Mouse (Mus musculus) fat pad, adult 2 months (tissue): ENCODE measurements at regions not wholly inside any gene's neighbourhood (a gene's known extent, or its start where the extent isn't known, plus 50 kb on each side); places are given as distances from the start of the nearest gene placed in this dataset.

Experiments
- DNase-seq: peaks from one replicate; pipeline ENCODE4 v3.0.0-alpha.2; 2011; ENCODE audit warnings: low read depth, low spot score; ENCODE audit errors: extremely low read depth

GRCm38 (mm10) chr4:26016071-26016470 is 216.0 kb upstream of the Fut9 start:
- DNase-seq: no peak

DNA sequence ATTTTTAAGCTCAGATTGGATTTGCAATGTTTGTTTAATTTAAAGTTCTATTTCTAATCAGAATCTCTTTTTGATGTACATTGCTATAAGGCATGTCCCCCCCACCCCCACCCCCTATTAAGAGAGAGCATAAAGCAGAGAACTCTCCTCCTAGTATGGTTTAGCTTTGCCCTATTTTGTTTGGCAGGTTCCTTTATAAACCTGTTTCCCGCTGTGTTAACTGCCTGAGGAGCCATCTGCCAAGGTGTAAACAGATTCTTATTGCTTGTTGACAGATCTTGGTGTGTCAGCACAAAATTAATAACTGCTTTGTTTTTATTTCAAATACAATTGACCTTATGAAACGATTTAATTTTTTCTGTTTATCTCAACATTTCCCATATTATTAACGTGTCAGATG is 200.3 kb upstream of the Fut9 start:
- no peak for DNase-seq

- DNase-seq: no peak
These were observed 198.5 kb upstream of the Fut9 start for GRCm38 (mm10) chr4:25998561-25998960.

DNA sequence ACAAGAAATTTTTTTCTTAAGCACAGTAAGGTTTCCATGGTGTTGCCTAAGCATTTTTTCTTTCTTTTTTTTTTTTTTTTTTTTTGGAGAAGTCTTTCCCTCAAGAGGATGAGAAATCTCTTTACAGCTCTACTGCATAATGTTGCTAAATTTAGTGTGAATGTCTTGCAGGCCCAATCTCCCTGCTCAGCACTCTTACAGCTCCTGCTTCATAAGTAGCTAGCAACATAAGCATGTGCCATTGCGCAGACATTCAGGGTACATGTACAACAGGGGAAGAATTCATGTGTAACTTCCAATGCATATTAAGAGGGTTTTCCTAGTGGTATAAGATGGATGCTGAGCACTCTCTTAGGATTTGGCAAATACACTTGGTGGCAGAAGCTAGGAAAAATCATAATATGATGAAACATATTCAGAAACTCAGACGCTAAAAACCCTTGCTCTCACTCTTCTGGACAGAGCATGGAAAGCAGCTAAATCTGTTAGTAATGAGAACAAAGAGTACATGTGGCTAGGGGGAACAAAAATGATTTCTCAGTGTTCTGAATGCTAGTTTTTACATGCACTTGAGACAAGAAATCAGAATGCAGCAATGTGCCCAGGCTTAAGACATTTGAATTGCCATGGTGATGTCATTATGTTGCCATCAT is 155.8 kb upstream of the Fut9 start:
- no peak for DNase-seq

DNA sequence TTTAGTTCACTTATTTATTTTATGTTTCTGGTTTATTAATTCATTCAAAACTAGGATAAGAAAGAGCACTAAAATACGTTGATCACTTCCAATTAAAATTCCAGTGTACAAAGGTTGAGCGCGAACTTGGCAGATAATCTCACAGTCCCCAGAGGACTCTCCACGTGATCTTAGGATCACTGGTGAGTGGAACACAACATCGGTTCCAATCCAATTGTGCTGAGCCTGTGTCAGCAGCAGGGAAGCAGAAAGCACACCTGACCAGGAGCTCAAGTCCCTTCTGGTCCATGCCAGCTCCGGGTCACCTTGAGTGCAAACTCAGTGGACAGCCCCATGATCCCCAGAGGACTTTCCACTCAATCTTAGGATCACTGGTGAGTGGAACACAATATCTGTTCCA is 132.5 kb upstream of the Fut9 start:
- no peak for DNase-seq

DNA sequence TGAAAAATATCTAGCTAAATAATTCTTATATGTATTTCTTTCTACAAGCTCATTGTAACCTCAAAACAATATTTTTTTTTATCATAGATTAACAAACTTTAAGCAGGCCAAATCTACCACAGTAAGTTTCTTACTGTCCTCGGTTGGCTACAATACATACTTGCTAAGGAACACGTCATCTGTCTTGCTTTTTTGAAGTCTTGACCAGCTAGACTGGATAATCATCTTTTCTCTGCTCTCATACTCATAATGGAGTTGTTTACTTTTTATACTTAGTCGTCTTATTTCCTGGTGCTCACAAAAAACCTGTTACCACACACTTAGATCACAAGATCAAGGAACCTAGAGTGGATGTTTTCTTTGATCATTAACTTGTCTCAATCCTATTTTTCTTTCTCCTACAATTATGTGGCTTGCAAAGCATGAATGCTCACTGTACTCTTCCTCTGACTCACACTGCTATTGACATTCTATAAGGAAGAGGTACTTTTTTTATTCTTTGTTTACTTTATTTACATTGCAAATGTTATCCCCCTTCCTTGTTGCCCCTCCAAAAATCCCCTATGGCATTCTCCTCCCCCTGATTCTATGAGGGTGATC is 95.4 kb upstream of the Fut9 start:
- no peak for DNase-seq

GRCm38 (mm10) chr4:25891888-25892661 is 92.0 kb upstream of the Fut9 start:
- DNase-seq: peak; percentile 74
